Mouse (Mus musculus) liver, adult 10 weeks (tissue): Measurements from ENCODE around the gene Clic1. TPM values are rescaled to one million over a fixed set of nuclear protein-coding genes. Genes with fewer than 3 reads are reported as not detected.

Experiments
- polyA plus RNA-seq: library from polyadenylated mRNA; stranded (reverse); fragments of 350-450 nt; fragmentation: Illumina TruSeq; extraction: RNeasy Lipid Tissue Mini Kit (QIAGEN cat#74804); gene quantifications from one replicate; pipeline ENCODE4 v1.2.3, GENCODE M21; 2014; ENCODE audit warnings: low read depth, low replicate concordance

The Clic1 gene
- 5.7 TPM for polyA plus RNA-seq

GRCm38 (mm10) chr17:35049561-35050016 lies at the start of gene Clic1:
TSS of gene Clic1 (plus strand) at chr17:35049966.

GRCm38 (mm10) chr17:35000717-35001451 lies 48.9 kb upstream of the Clic1 start, which contains the start of gene Vars:
TSS of gene Vars (plus strand) at chr17:35000987.

GRCm38 (mm10) chr17:35016376-35016775 lies 33.4 kb upstream of the Clic1 start, which contains the start of gene Vwa7:
TSS of gene Vwa7 (plus strand) at chr17:35016579.

DNA sequence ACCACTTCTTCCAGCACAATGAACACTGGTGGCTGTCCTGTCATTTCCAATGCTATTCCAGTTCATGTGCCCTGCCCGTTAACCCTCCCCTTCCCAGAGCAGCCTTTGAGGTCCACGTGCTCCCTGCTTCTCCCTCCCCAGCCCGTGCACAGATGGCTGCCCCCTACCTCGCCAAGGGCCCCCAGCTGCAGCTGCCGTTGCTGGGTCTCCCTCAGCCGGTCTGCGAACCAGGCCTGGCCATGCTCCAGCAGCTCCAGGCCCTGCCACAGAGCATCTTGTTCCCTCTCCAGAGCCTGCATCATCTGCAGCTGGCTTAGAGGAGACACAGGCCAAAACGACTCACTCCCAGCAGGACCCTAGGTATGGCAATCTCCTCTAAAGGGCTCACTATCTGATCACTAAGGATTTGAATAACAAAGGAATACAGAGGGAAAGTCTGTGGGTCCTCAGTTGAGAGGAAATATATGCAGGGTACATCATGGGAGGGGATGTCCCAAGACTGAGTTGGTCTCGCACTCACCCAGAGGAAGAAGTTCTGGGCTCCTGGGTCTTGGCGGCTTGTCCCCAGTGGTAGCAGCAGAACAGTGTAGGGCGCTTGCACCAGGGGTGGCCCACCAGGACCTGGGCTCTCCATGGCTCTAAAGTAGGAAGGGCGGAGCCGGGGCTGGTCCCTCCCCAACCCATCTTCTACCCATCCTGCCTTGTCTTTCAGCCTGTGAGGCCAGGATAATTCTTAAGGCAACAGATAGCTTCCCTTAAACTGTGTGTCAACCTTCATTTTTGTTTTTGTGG lies 22.3 kb upstream of the Clic1 start, which contains the start of gene Sapcd1:
Gene Sapcd1, minus strand, starts transcription at position 740 of the 792 bp plus-strand sequence.

DNA sequence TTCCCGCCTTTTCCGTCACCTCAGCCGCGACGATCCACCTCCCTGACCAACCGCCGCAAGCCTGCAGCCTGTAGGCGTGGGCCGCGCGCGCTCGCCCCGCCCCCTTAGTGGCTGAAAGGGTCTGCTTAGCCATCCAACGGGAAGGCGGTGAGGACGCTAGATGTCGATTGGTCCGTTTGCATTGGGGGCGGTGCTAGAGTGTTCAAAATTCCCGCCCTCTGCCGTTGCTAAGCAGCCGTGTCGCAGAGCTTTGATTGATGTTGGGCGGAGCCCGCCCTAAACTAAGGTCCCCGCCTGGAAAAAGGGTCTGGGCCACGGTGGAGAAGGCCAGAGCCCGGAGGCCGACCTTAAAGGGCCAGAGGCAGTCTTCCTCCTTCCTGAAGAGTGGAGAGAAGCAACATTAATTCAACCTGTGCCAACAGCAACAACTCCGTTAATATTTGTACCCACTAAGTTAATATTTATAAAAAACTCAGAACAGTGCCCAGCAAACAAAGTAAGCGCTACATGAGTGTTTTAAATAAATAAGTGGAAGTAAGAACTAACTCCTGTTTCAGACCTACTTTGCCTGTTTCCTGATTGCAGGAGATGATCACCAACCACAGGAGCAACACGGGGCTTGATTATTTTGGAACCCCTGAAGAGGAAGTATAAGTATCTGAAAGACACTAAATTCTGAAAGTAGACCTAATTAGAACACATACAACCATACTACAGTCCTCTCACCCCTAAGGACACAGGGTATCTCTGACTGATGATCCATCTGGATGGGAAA lies 2.9 kb upstream of the Clic1 start, which contains the start of gene Msh5:
Gene Msh5, minus strand, starts transcription at position 65 of the 775 bp plus-strand sequence.

DNA sequence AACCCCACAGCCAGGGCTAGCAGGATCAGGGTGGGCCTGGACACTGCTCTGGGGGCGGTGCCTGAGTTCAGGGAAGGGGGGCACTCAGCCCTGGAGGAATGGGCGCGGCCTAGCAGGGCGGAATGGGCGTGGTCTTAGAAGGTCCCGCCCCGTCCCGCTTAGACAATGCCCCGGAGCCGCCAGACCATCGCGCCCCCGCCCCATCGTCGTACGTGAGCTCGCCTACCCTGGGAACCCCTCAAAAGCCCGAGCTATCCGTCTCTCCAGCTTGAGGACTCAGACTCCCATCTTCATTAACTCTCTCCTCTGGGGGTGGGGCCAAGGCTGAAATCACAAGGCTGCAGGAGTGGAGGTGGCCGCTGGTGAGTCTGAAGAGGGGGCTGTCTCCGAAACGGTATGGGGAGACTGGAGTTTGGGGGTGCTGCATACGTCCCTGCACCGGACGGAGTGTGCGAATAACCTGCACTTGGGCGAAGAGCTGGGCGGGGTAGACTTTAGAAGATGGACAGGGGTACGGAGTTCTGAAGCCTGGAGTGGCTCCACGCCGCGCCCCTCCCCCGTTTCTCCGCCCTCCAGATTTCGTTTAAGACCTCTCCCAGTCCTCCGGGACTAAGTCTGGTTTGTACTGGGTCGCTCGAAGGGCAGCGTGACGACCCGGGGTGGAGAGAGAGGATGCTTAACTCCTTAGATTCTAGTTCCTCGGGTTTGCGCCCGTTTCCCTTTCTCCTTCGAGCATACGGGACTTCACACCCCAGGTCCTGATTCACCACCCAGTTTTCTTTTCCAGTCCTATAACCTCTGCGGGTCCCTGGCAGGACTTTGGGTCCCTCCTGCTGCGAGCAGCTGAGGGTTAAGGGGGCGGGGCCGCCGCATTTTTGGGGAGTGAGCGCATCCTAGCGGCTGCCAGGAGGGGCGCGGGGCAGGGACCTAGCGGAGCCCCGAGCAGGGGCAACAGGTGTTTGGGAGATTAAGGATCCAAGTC lies 9.4 kb downstream of the Clic1 start, which contains the start of gene Ddah2:
Gene Ddah2, plus strand, starts transcription at position 125 of the 982 bp plus-strand sequence.

DNA sequence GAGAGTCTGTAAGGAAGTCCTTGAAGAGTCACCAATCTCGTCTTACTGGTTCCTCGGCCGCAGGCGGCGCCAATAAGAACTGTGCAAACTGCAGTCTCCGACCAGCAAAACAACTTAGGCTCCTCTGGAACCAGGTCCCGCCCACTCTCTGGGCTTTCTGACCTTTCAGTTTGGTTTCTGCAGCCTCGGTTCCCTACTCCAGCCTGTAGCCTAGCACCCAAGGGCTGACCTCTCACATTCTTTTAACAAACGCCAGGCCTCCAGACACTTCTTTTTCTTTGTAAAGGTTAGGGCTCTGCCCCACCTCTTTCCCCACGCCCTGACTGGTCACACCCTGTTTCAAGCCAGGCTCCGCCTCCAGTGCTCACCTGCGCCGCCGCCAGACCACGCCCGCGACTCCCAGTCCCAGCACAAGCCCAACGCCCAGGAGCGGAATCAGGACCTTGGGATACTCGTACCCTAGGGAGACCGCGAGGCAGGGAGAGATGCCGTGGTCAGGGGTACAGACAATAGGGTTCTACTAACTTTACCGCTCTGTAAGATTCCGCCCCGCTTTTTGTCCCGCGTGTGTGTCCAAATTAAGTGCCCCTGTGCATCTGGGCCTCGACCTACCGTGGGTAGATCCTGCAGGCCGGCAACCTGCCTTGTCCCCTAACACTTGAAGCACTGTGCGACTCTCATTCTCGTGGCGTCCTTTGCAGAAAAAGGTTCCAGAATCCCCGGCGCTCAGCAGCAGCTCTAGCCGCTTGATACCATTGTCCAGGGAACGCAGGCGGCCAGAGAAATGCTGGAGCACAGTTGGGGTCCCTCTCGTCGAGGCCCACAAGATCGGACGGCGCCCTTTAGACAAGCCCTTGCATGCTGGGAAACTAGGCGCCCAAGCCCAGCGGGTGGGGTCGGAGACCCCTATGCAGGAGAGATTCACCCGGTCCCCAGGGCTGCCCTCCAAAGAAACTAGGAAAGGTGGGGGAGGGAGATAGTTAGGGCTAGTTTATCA lies 15.5 kb downstream of the Clic1 start, which contains the start of gene Ly6g6c:
Gene Ly6g6c, plus strand, starts transcription at position 438 of the 997 bp plus-strand sequence.

DNA sequence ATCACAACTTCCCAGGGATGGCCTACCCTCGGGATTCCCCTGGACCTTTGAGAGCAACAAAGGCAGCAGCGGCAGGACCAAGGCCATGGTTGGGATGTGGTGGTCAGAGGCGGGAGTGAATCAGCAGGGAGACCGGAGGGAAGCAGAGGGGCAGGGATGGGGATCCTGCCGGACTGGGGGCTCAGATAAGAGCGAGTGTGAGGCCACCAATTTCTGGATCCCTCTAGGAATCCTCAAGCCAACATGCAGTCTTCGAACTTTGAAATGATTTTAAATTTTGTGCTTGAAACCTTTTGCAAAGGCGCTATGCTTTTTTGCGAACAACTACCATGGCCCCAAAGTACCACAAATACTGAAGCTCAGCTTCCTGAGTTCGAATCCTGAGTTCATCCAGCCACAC lies 16.3 kb downstream of the Clic1 start, which contains the start of gene Mpig6b:
Gene Mpig6b, minus strand, starts transcription at position 101 of the 400 bp plus-strand sequence.

GRCm38 (mm10) chr17:35076507-35077176 lies 26.9 kb downstream of the Clic1 start, which contains the start of gene Ly6g6e:
TSS of gene Ly6g6e (plus strand) at chr17:35076902.

GRCm38 (mm10) chr17:35077786-35078233 lies 28.0 kb downstream of the Clic1 start, which contains the start of gene Ly6g6d:
TSS of gene Ly6g6d (minus strand) at chr17:35078065.

DNA sequence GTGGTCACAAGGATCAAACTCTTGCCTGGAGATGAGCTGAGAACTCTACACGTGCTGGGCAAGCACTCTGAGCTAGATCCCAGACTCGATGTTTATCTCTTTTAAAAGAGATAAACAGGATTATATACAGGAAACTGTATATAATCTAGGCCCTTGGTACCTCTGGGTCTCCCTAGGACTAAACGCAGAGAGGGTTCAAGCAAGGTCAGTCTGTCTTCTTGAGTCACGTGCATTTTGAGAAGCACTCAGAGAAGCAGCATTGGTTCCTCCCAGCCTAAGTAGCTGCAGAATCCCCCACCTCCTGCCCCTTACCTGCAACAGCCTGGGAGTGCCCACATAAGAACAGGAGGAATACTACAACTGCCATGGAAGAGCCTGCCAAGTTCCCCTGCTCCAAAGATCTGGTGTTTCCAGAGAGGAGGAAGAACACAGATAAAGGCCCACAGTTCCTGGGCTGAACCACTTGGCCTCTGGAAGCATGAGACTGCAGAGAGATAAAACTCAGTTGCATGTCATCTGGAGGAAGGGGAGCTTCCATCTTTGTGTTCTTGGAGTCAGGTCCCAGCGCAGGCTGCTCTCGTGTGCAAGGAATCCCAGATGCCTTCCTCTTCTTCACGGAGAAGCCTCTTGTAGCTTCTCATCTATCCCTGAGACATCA lies 35.6 kb downstream of the Clic1 start, which contains the start of gene Ly6g6f:
Gene Ly6g6f, minus strand, starts transcription at position 403 of the 658 bp plus-strand sequence.

GRCm38 (mm10) chr17:35088825-35089644 lies 39.3 kb downstream of the Clic1 start, which contains the start of gene Abhd16a:
TSS of gene Abhd16a (plus strand) at chr17:35089263.

DNA sequence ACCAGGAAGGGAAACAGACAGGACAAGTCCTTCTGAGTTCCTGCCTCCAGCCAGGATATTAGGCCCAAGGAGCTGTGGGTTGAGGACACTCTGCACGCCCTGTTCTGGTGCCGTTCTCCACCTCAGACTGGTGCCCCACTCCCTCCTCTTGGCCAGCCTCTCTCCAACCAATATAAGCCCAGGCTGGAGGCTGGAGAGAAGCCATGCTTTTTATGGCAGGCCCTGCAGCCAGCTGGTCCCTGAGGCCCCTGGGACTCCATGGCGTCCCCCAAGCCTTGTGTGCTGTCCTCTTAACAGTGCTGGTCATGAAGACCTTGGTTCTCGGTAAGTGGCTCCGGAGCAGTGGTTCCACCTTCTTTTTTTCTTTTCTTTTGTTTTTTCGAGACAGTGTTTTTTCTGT lies 58.3 kb downstream of the Clic1 start, which contains the start of gene Ly6g5c:
Gene Ly6g5c, plus strand, starts transcription at position 183 of the 400 bp plus-strand sequence.

